Mouse (Mus musculus): Measurements from ENCODE around the gene Klhl8.

- TF ChIP-seq FLI1 (IDR thresholded peaks at IDR 0.05; ENCODE audit: low read length) (no peak), GATA1 (IDR thresholded peaks at IDR 0.05; ENCODE audit: borderline replicate concordance, low read length) (no peak)
Measured at GRCm38 (mm10) chr5:103815249-103815617, 95.8 kb downstream of the Klhl8 start.

All from megakaryocyte, embryonic 14.5 days (primary cell).